Mouse (Mus musculus) liver, embryonic 18 days (tissue): ENCODE data around the gene Aaas. TPM values are rescaled to one million over a fixed set of nuclear protein-coding genes. Genes with fewer than 3 reads are reported as not detected.

Experiments
- polyA plus RNA-seq: library from polyadenylated mRNA; depleted of rRNA; stranded (reverse); fragments of >200 nt; gene quantifications from 2 replicates; pipeline ENCODE4 v1.2.3, GENCODE M21; 2012; rRNA removed

Aaas gene
- polyA plus RNA-seq, result 18.3 and 19.1 TPM in 2 replicates

GRCm38 (mm10) chr15:102350138-102350941, at the start of gene Aaas:
TSS of gene Aaas (minus strand) at chr15:102350771.

GRCm38 (mm10) chr15:102366733-102367344, 16.3 kb upstream of the Aaas start, which contains the start of gene Sp7:
TSS of gene Sp7 (minus strand) at chr15:102367182.

DNA sequence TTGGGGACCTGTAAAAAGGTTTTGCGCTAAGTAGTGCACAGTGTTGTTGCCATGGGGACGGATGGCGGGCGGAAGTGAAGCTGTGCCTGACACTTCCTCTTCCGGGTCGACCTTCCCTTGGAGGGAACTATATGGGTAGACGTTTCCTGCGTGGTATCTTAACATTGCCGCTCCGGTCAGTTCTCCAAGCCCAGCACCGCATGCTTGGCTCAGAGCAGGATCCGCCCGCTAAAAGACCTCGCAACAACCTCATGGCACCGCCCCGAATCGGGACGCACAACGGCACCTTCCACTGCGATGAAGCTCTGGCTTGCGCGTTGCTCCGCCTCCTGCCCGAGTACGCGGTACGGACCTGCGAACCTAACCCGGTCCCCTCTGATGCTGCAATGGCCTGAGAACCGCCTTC, 19.0 kb downstream of the Aaas start, which contains the start of gene Myg1:
Myg1 (plus strand) TSS at position 100 of the 406 bp plus-strand sequence.

GRCm38 (mm10) chr15:102326022-102326576, 24.5 kb downstream of the Aaas start, which contains the start of gene Pfdn5:
TSS of gene Pfdn5 (plus strand) at chr15:102326116.

DNA sequence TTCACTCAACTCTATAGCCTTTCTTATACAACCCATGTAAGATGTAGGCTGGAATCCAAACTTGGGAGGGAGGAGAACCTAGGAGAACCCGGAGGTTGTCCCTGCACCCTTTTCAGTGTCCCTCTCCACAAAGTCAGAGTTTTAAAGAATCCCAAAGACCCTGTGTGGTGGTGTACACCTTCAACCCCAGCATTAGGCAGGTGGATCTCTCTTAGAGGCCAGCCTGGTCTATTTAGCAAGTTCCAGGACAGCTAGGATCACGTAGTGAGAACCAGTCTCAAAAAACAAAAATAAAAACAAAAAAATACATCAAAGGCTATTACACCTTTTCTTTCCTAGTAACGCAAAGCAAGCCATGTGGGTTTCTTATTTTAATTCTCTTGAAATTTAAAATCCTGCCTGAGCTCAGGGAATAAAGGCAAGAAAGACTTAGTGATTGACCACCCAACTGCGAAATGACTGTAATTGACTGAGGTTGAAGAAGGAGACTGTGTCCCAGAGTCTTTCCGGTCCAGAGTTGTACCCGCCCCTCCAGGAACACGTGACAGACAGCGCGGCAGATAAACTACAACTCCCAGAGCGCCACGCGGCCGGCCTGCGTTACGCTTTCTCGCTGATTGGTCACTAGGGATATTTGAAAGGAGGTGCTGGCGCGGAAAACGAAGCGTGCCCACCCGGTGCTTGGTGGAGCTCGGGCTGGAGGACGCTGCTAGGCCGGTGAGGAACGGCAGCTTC, 54.8 kb downstream of the Aaas start, which contains the start of gene Espl1:
Espl1 (plus strand) TSS at position 634 of the 735 bp plus-strand sequence.

Other genes with a start within 250 kb of the Aaas start
- 14.1 and 15.2 TPM in 2 replicates for gene Spryd3, start 214.5 kb downstream of the Aaas start, polyA plus RNA-seq
- gene Igfbp6, start 206.4 kb downstream of the Aaas start, polyA plus RNA-seq, result 2.3 and 2.6 TPM in 2 replicates
- gene Soat2, start 200.2 kb downstream of the Aaas start, polyA plus RNA-seq, result 26.4 and 26.5 TPM in 2 replicates
- gene Zfp740, start 147.5 kb downstream of the Aaas start, polyA plus RNA-seq, result 17.1 and 18.6 TPM in 2 replicates
- 137 and 161 TPM in 2 replicates for gene Csad, start 146.0 kb downstream of the Aaas start, polyA plus RNA-seq
- 2.8 and 2.9 TPM in 2 replicates for gene Itgb7, start 118.8 kb downstream of the Aaas start, polyA plus RNA-seq
- 3.1 and 3.6 TPM in 2 replicates for gene Rarg, start 93.3 kb downstream of the Aaas start, polyA plus RNA-seq
- gene Gm9918, start 80.2 kb downstream of the Aaas start, polyA plus RNA-seq, result 0.01 and 0.02 TPM in 2 replicates
- 14.0 and 14.1 TPM in 2 replicates for gene Mfsd5, start 71.3 kb downstream of the Aaas start, polyA plus RNA-seq
- 8.2 and 8.8 TPM in 2 replicates for gene Espl1, start 54.5 kb downstream of the Aaas start, polyA plus RNA-seq
- gene Pfdn5, start 24.7 kb downstream of the Aaas start, polyA plus RNA-seq, result 87.7 and 89.5 TPM in 2 replicates
- 25.2 and 28.0 TPM in 2 replicates for gene Myg1, start 19.1 kb downstream of the Aaas start, polyA plus RNA-seq
- 0.01 TPM in 2 replicates for gene Sp7, start 16.4 kb upstream of the Aaas start, polyA plus RNA-seq
- gene Sp1, start 55.4 kb upstream of the Aaas start, polyA plus RNA-seq, result 8.2 and 8.8 TPM in 2 replicates
- gene Amhr2, start 94.6 kb upstream of the Aaas start, polyA plus RNA-seq, result 0.02 and 0.06 TPM in 2 replicates
- gene Prr13, start 108.3 kb upstream of the Aaas start, polyA plus RNA-seq, result 81.6 and 90.5 TPM in 2 replicates
- gene Pcbp2, start 119.8 kb upstream of the Aaas start, polyA plus RNA-seq, result 168 and 201 TPM in 2 replicates
- gene Gm10337, start 153.0 kb upstream of the Aaas start, polyA plus RNA-seq, result not detected in 2 replicates
- 1.1 and 1.5 TPM in 2 replicates for gene Map3k12, start 166.3 kb upstream of the Aaas start, polyA plus RNA-seq
- 32.8 and 33.5 TPM in 2 replicates for gene Tarbp2, start 167.4 kb upstream of the Aaas start, polyA plus RNA-seq
- 0.95 and 1.7 TPM in 2 replicates for gene Npff, start 174.2 kb upstream of the Aaas start, polyA plus RNA-seq